Mouse (Mus musculus) testis, adult 2 months (tissue): ENCODE results near the gene Ccdc13. TPM values are rescaled to one million over a fixed set of nuclear protein-coding genes. Genes with fewer than 3 reads are reported as not detected.

ENCODE experiments used
- H3K27ac ChIP-seq: fragments of 200-500 bp; 2 replicates; pipeline ENCODE4 v1.5.1; 2012; ENCODE audit warnings: low read depth, low read length; ENCODE audit not compliant: control insufficient read depth, insufficient read depth
- H3K27me3 ChIP-seq: fragments of 200-500 bp; 2 replicates; pipeline ENCODE4 v1.6.1; 2012; ENCODE audit warnings: mild to moderate bottlenecking, low read length, moderate library complexity; ENCODE audit not compliant: control insufficient read depth, insufficient read depth
- H3K36me3 ChIP-seq: fragments of 200-500 bp; 2 replicates; pipeline ENCODE4 v1.6.1; 2012; ENCODE audit warnings: mild to moderate bottlenecking, low read length; ENCODE audit not compliant: control insufficient read depth, insufficient read depth
- H3K4me1 ChIP-seq: fragments of 200-500 bp; 2 replicates; pipeline ENCODE4 v1.6.1; 2012; ENCODE audit warnings: low read length; ENCODE audit not compliant: control insufficient read depth, insufficient read depth
- H3K4me3 ChIP-seq: fragments of 200-500 bp; 2 replicates; pipeline ENCODE4 v1.5.1; 2012; ENCODE audit warnings: low read depth, mild to moderate bottlenecking, low read length, moderate library complexity, mixed read lengths; ENCODE audit not compliant: control insufficient read depth
- CTCF ChIP-seq: fragments of 200-500 bp; IDR thresholded peaks from 2 replicates; pipeline ENCODE4 v1.5.1; 2012; ENCODE audit warnings: low read depth, mild to moderate bottlenecking, inconsistent platforms, low read length, moderate library complexity; ENCODE audit not compliant: control insufficient read depth, insufficient read depth, insufficient replicate concordance
- POLR2A ChIP-seq: fragments of 200-500 bp; IDR thresholded peaks from 2 replicates; pipeline ENCODE4 v1.6.1; 2012; ENCODE audit warnings: low read depth, mild to moderate bottlenecking, inconsistent platforms, low read length, moderate library complexity; ENCODE audit not compliant: control insufficient read depth
- polyA plus RNA-seq: library from polyadenylated mRNA; depleted of rRNA; stranded (reverse); fragments of >200 nt; gene quantifications from 2 replicates; pipeline ENCODE4 v1.2.3, GENCODE M21; 2012; rRNA removed

Ccdc13 gene
- 109 and 125 TPM in 2 replicates for polyA plus RNA-seq

DNA sequence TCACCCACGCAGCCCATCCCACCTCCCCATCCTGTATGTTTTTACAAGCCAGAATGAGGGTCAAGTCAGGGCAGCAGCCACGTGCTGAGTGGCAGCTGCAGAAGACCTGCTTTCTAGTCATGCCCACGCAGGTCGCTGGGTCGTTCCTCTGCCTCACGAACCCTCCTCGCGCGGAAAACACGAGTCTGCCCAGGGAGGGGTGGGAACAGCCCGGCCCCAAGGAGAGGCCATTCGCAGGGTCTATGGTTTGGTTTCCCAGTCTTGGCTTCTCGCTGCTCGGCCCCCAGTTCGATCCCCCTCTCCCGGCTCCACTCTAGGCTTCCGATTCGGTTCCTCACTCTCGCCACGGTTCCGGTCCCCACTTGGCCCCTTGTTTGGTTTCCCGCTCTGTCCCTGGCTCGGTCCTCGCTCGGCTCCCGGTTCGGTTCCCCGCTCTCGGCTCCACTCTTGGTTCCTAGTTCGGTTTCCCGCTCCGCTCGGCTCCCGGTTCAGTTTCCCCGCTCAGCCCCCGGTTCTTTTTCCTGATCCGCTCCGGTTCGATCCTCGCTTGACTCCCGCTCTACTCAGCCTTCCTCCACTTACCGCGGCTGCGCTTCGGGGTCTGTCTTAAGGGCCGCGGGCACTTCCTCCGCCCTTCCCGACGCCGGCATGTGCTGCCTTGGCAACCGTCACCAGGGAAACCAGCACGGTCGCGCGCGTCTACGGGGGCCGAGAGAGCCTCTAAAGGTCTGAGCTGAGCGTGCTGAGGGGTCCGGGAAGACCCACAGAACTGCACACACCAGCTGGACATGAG lies at the start of gene Ccdc13:
TSS of gene Ccdc13 (minus strand) at position 633 of the 793 bp plus-strand sequence.
- Histone ChIP-seq H3K4me3 (peak within 1 kb of the TSS; percentile 96), H3K27ac (peak within 1 kb of the TSS; percentile 77), H3K27me3 (no peaks in the 10 kb centered on the region), H3K4me1 (peaks cover 10% of the 10 kb centered on the region), H3K36me3 (no peaks in the 10 kb centered on the region; the same call in 1 of the 2 replicates)
- no peak for TF ChIP-seq CTCF
- TF ChIP-seq POLR2A, result peak; percentile 63; the same call in 1 of the 2 replicates

GRCm38 (mm10) chr9:121882015-121882457 lies 42.8 kb upstream of the Ccdc13 start:
- no peak for TF ChIP-seq POLR2A
- no peak for TF ChIP-seq CTCF
- Histone ChIP-seq H3K27ac (no peak overlapping the region), H3K36me3 (no peaks in the 10 kb centered on the region), H3K4me1 (peaks cover 8% of the 10 kb centered on the region), H3K4me3 (no peak overlapping the region), H3K27me3 (no peaks in the 10 kb centered on the region)

DNA sequence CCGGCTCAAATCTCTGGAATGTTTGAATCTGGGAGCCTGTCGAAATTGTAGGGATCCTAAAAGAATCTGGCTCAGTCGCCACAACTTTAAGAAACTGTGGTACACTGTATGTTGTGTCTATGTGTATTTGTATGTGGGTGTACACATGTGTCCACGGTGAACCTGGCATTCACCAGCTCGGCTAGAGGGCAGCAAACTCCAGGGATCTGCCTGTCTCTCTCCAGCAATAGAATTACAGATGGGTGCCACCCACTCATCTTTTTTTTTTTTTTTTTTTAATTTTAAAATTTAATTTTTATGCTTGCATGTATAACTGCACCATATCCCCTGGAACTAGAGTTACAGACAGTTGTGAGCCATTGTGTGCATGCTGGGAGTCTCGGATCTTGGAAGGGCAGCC lies 42.0 kb upstream of the Ccdc13 start:
- TF ChIP-seq CTCF, result no peak; the same call in 1 of the 2 replicates
- no peak for TF ChIP-seq POLR2A

GRCm38 (mm10) chr9:121880840-121881239 lies 41.6 kb upstream of the Ccdc13 start:
- no peaks in the 10 kb centered on the region for H3K36me3 ChIP-seq
- no peak overlapping the region for H3K4me3 ChIP-seq
- TF ChIP-seq POLR2A (no peak), CTCF (peak; percentile 73; the same call in 1 of the 2 replicates)
- peaks cover 8% of the 10 kb centered on the region for H3K4me1 ChIP-seq
- 0 out of 2 replicates have a peak overlapping the region, but pooled peaks have one; percentile 13 for H3K27ac ChIP-seq
- H3K27me3 ChIP-seq, result no peaks in the 10 kb centered on the region

More for the DNA sequence above, 42.0 kb upstream of the Ccdc13 start:
- H3K36me3 ChIP-seq, result no peaks in the 10 kb centered on the region
- no peak overlapping the region for H3K27ac ChIP-seq
- no peak overlapping the region for H3K4me3 ChIP-seq
- peaks cover 8% of the 10 kb centered on the region for H3K4me1 ChIP-seq
- no peaks in the 10 kb centered on the region for H3K27me3 ChIP-seq

GRCm38 (mm10) chr9:121877052-121877740 lies 37.9 kb upstream of the Ccdc13 start:
- H3K27me3 ChIP-seq, result no peaks in the 10 kb centered on the region
- no peak overlapping the region for H3K4me3 ChIP-seq
- peaks cover 8% of the 10 kb centered on the region for H3K4me1 ChIP-seq
- TF ChIP-seq CTCF (peak; percentile 38; the same call in 1 of the 2 replicates), POLR2A (no peak)
- H3K36me3 ChIP-seq, result no peaks in the 10 kb centered on the region
- no peak overlapping the region for H3K27ac ChIP-seq

- no peak for TF ChIP-seq POLR2A
- no peak for TF ChIP-seq CTCF
- Histone ChIP-seq H3K36me3 (no peaks in the 10 kb centered on the region), H3K27ac (no peak overlapping the region), H3K4me1 (no peaks in the 10 kb centered on the region), H3K4me3 (no peak overlapping the region), H3K27me3 (no peaks in the 10 kb centered on the region)
These were observed 34.3 kb upstream of the Ccdc13 start for GRCm38 (mm10) chr9:121873578-121873977.
